25 mouse cellular contexts compared by ENCODE assay signal in genomic region chr4:40345847-40346246, GRCm38 (mm10).
"Had no signal": no experiment of that assay in that cellular context is flagged by ENCODE, and none has a peak within 500 bp of the region (broad histone marks: within the 10 kb centered on the region; RNA-seq: fewer than 3 reads in every experiment).

No protein-coding gene starts in this region.

- H3K4me3 ChIP-seq: embryonic facial prominence, embryonic 10.5 days; embryonic facial prominence, embryonic 12.5 days; embryonic facial prominence, embryonic 13.5 days; embryonic facial prominence, embryonic 15.5 days; erythroblast, embryonic 14.5 days; forebrain, embryonic 10.5 days; forebrain, embryonic 12.5 days; forebrain, embryonic 13.5 days; forebrain, embryonic 15.5 days; gastrocnemius, adult 2 months; heart, adult 2 months had no signal

- H3K9me3 ChIP-seq: embryonic facial prominence, embryonic 10.5 days; embryonic facial prominence, embryonic 12.5 days; embryonic facial prominence, embryonic 13.5 days; embryonic facial prominence, embryonic 15.5 days; forebrain, embryonic 10.5 days; forebrain, embryonic 12.5 days; forebrain, embryonic 13.5 days; forebrain, embryonic 15.5 days had no signal

- H3K27ac ChIP-seq: embryonic facial prominence, embryonic 10.5 days; embryonic facial prominence, embryonic 12.5 days; embryonic facial prominence, embryonic 13.5 days; embryonic facial prominence, embryonic 15.5 days; forebrain, embryonic 10.5 days; forebrain, embryonic 12.5 days; forebrain, embryonic 13.5 days; forebrain, embryonic 15.5 days; gastrocnemius, adult 2 months; heart, adult 2 months had no signal

- H3K27me3 ChIP-seq: embryonic facial prominence, embryonic 12.5 days; embryonic facial prominence, embryonic 15.5 days; forebrain, embryonic 12.5 days; forebrain, embryonic 13.5 days; forebrain, embryonic 15.5 days had no signal

- H3K36me3 ChIP-seq: embryonic facial prominence, embryonic 10.5 days; embryonic facial prominence, embryonic 12.5 days; embryonic facial prominence, embryonic 13.5 days; embryonic facial prominence, embryonic 15.5 days; forebrain, embryonic 10.5 days; forebrain, embryonic 12.5 days; forebrain, embryonic 15.5 days had no signal

- H3K4me1 ChIP-seq: embryonic facial prominence, embryonic 10.5 days; embryonic facial prominence, embryonic 12.5 days; embryonic facial prominence, embryonic 15.5 days; forebrain, embryonic 10.5 days; forebrain, embryonic 12.5 days; forebrain, embryonic 13.5 days; forebrain, embryonic 15.5 days had no signal

- H3K9ac ChIP-seq: embryonic facial prominence, embryonic 12.5 days; embryonic facial prominence, embryonic 13.5 days; embryonic facial prominence, embryonic 15.5 days; forebrain, embryonic 12.5 days; forebrain, embryonic 13.5 days; forebrain, embryonic 15.5 days; forebrain, postnatal 0 days had no signal

- DNase-seq: cerebellum, adult 9-10 months; cerebellum, adult 9-11 months; cerebellum, postnatal 10 days; cerebellum, postnatal 14 days; cerebellum, postnatal 25 days; cerebellum, postnatal 36 days; embryo, embryonic 11 days; forebrain, postnatal 0 days; gastrocnemius, adult 2 months; gastrocnemius, postnatal 10 days; gastrocnemius, postnatal 14 days; gastrocnemius, postnatal 25 days; gastrocnemius, postnatal 36 days; heart, adult 11 months; heart, adult 18-20 months; heart, adult 2 months had no signal
